Mouse (Mus musculus): ENCODE data around the gene Il3. TPM values are rescaled to one million over a fixed set of nuclear protein-coding genes. Genes with fewer than 3 reads are reported as not detected.

Gene Il3
- polyA plus RNA-seq (2012; rRNA removed) = not detected in 2 replicates

DNA sequence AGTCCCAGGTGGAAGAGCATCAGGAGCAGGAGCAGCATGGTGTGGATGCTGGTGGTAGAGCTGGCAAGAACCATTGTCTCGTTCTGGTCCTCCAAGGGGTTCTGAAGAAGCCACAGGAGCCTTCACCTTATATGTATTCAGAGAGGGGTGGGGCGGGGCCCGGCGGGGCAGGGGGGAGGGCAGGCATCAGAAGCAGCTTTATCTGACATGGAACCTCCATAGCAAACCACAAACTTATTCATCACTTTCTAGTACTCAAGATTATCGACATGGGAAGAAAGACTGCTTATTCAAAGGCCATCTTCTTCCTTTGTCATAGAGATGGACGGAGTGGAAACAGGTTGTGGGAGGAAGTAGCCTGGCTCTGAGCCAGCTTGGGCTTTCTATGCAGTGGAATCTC lies at the start of gene Il3:
Il3 (minus strand) TSS at position 101 of the 400 bp plus-strand sequence.
- Histone ChIP-seq H3K27me3 (ENCODE audit: control insufficient read depth, insufficient read depth, low read length) (no peaks in the 10 kb centered on the region), H3K4me1 (ENCODE audit: control insufficient read depth, insufficient read depth, low read length) (no peaks in the 10 kb centered on the region), H3K27ac (ENCODE audit: insufficient read depth, low read length) (no peak within 1 kb of the TSS), H3K4me3 (replicated peaks; ENCODE audit: insufficient read depth, low read depth, low read length) (no peak within 1 kb of the TSS)
- no peak for TF ChIP-seq CTCF (IDR thresholded peaks at IDR 0.05; ENCODE audit: borderline replicate concordance, insufficient read depth, low read depth, low read length)
- no peak for TF ChIP-seq POLR2A (IDR thresholded peaks at IDR 0.05; ENCODE audit: borderline replicate concordance, insufficient read depth, low read length)
- 85% methylated on average over 6 of the region's 6 CpGs for WGBS
- DNase-seq = no peak

DNA sequence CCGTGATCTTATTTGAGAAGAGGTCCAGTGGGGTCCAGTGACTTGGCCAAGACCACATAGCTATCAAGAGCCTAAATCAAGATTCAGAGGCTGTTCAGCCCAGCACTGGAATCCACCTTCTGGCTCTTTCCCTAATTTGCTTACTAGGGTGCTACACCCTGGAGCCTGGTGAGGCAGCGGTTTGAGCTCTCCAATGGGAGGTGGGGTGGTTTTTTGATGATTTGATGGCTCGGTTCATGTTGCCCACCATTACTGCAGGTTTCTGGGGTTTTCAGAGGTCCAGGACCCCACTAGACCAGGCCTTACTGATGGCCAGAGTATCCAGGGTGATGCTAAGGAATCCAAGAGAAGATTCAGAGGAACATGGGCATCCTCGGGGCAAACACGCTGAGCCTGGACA lies 48.3 kb upstream of the Il3 start:
- Histone ChIP-seq H3K4me3 (replicated peaks; ENCODE audit: insufficient read depth, low read depth, low read length) (no peak overlapping the region), H3K4me1 (ENCODE audit: control insufficient read depth, insufficient read depth, low read length) (peaks cover 66% of the 10 kb centered on the region), H3K27ac (ENCODE audit: insufficient read depth, low read length) (no peak overlapping the region), H3K27me3 (ENCODE audit: control insufficient read depth, insufficient read depth, low read length) (no peaks in the 10 kb centered on the region)
- DNase-seq = peak in 1 of 2 experiments; percentile 8
- no peak for TF ChIP-seq CTCF (IDR thresholded peaks at IDR 0.05; ENCODE audit: borderline replicate concordance, insufficient read depth, low read depth, low read length)
- TF ChIP-seq POLR2A (IDR thresholded peaks at IDR 0.05; ENCODE audit: borderline replicate concordance, insufficient read depth, low read length) = no peak
- 82% methylated on average over 5 of the region's 5 CpGs for WGBS

DNA sequence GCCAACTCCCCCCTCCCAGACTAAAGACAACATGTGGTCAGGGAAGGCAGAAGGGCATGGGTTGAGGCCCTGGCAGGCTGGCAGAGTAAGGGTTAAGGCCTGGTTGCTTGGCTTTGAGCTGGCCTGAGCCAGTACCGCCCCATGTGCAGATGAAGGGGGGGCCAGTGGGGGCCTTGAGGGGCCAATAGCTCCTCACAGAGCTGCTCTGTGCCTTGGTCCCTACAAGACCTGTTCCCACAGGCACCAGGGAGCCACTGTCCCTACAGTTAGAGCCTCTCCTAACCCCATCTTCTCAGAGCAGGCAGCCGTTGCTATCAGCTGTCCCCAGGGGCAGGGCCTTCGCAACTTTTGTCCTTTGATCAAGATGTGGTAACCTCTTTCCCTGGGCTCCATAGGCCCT lies 47.7 kb upstream of the Il3 start:
- peak overlapping the region; percentile 24; the same call in 1 of the 2 replicates for H3K27ac ChIP-seq (ENCODE audit: insufficient read depth, low read length)
- peak; percentile 27 to 41 for DNase-seq
- TF ChIP-seq POLR2A (IDR thresholded peaks at IDR 0.05; ENCODE audit: borderline replicate concordance, insufficient read depth, low read length) (no peak), CTCF (IDR thresholded peaks at IDR 0.05; ENCODE audit: borderline replicate concordance, insufficient read depth, low read depth, low read length) (no peak)
- WGBS = 44% methylated on average over 3 of the region's 3 CpGs
- H3K4me1 ChIP-seq (ENCODE audit: control insufficient read depth, insufficient read depth, low read length) = peaks cover 66% of the 10 kb centered on the region
- no peaks in the 10 kb centered on the region for H3K27me3 ChIP-seq (ENCODE audit: control insufficient read depth, insufficient read depth, low read length)
- H3K4me3 ChIP-seq (replicated peaks; ENCODE audit: insufficient read depth, low read depth, low read length) = no peak overlapping the region

DNA sequence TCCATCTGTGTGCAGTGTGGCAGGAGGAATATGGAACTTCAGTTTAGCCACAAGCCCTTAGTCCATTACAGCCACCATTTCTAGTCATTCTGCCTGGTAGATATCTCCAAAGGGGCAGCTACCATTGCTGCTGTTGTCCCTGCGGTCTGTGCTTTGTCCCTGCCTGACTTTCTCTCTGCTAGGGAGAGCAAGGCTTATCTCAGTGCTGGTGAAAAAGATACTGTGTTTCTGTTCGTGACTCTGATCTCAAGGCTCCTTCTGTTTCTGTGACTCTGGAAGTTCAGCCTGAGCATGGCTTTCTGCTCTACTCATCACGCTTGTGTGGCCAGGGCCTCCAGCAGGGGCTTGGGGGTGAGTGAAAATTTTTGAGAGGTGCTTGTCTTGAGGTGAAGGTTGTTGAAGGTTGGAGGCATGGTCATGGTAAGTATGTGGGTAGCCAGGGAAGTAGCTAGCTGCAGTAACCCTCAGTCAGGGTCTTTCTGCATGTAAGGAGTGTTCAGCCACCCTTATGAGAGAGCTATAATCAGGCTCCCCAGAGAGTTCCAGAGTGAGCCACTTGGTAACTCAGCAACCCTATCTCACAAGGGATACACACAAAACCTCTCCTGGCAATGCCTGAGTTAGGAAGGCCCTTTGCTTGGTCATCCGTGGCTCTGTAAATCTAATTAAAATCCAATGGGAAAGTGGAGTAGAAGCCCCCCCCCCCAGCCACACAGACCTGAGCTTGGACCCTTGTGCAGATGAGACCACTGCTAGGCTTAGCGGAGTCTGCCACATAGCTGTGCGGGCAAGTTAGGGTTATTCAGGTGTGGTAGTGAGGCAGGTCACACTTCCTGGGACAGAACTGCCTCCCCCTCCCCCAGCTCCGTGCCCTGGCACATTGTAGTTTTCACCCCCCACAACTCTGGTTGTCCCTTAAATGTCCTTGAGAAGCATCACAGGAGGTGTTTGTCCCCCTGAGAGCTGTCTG lies 46.6 kb upstream of the Il3 start:
- peak in 1 of 2 experiments; percentile 11 for DNase-seq
- WGBS = 73% methylated on average over 7 of the region's 7 CpGs
- H3K4me1 ChIP-seq (ENCODE audit: control insufficient read depth, insufficient read depth, low read length) = peaks cover 61% of the 10 kb centered on the region
- no peak overlapping the region for H3K4me3 ChIP-seq (replicated peaks; ENCODE audit: insufficient read depth, low read depth, low read length)
- 0 out of 2 replicates have a peak overlapping the region, but pooled peaks have one; percentile 20 for H3K27ac ChIP-seq (ENCODE audit: insufficient read depth, low read length)
- TF ChIP-seq CTCF (IDR thresholded peaks at IDR 0.05; ENCODE audit: borderline replicate concordance, insufficient read depth, low read depth, low read length) (no peak), POLR2A (IDR thresholded peaks at IDR 0.05; ENCODE audit: borderline replicate concordance, insufficient read depth, low read length) (no peak)
- no peaks in the 10 kb centered on the region for H3K27me3 ChIP-seq (ENCODE audit: control insufficient read depth, insufficient read depth, low read length)

DNA sequence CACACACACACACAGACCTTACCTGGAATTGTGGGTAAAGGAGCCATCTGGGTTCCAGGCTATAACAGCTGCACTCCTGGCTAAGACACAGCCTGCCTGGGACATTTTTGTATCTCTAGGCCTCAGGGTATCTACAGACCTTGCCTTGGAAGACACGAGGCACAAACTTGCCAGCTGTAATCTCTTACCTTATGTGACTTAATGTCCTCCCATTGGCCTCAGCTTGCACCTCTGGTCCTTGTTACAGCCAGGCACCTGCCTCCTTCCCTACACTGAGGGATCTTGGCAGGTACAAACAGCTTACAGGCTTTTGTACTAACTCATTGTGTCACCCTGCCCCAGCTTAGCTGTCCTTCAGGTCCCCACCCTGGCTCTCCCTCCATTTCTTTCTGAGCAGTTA lies 45.5 kb upstream of the Il3 start:
- H3K27ac ChIP-seq (ENCODE audit: insufficient read depth, low read length) = peak overlapping the region; percentile 20; the same call in 1 of the 2 replicates
- 19% methylated on average over 1 of the region's 1 CpGs for WGBS
- H3K4me1 ChIP-seq (ENCODE audit: control insufficient read depth, insufficient read depth, low read length) = peaks cover 65% of the 10 kb centered on the region
- H3K27me3 ChIP-seq (ENCODE audit: control insufficient read depth, insufficient read depth, low read length) = no peaks in the 10 kb centered on the region
- DNase-seq = peak in 1 of 2 experiments; percentile 15
- no peak overlapping the region for H3K4me3 ChIP-seq (replicated peaks; ENCODE audit: insufficient read depth, low read depth, low read length)
- TF ChIP-seq CTCF (IDR thresholded peaks at IDR 0.05; ENCODE audit: borderline replicate concordance, insufficient read depth, low read depth, low read length) = no peak
- no peak for TF ChIP-seq POLR2A (IDR thresholded peaks at IDR 0.05; ENCODE audit: borderline replicate concordance, insufficient read depth, low read length)

DNA sequence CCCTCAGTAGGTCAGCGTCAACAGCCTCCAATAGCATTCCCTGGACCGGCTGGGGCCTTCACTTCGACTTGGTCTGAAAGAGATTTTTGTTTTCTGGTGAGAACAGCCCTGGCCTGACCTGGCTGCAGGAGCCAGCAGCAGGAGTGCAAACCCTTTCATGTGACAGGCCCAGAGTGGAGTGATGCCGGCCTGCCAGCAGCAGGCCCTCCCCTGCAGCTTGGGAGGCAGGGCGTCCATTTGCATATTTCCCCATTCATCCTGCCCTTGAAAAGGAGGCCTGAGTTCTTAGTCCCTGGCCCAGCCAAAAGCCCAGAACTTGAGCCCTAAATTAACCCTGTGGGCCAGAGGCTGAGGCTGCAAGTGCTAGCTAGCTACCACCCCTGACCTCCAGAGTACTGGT lies 44.9 kb upstream of the Il3 start:
- peak overlapping the region; percentile 28 for H3K27ac ChIP-seq (ENCODE audit: insufficient read depth, low read length)
- H3K4me1 ChIP-seq (ENCODE audit: control insufficient read depth, insufficient read depth, low read length) = peaks cover 61% of the 10 kb centered on the region
- H3K27me3 ChIP-seq (ENCODE audit: control insufficient read depth, insufficient read depth, low read length) = no peaks in the 10 kb centered on the region
- H3K4me3 ChIP-seq (replicated peaks; ENCODE audit: insufficient read depth, low read depth, low read length) = no peak overlapping the region
- DNase-seq = peak; percentile 57 to 65
- WGBS = 13% methylated on average over 5 of the region's 5 CpGs
- TF ChIP-seq CTCF (IDR thresholded peaks at IDR 0.05; ENCODE audit: borderline replicate concordance, insufficient read depth, low read depth, low read length) = no peak
- no peak for TF ChIP-seq POLR2A (IDR thresholded peaks at IDR 0.05; ENCODE audit: borderline replicate concordance, insufficient read depth, low read length)

DNA sequence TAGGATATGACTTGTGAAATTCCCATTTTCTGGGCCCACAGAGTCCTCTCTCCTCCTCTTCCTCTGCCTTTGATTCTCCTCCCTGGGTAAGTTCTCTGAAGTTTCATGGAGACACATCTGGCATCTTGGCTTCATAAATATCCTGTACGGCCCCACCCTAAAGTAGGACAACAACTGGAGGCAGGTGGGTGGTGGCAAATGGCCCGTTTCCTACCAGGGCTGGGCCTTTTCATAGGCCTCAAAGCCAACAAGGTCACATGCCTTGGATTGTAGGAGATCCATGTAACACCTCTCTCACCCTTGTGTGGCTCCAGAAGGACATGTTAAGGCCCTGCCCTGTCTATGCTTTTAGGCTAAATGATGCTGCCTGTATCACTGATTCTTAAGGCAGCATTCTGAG lies 43.5 kb upstream of the Il3 start:
- DNase-seq = peak in 1 of 2 experiments; percentile 9
- Histone ChIP-seq H3K4me1 (ENCODE audit: control insufficient read depth, insufficient read depth, low read length) (peaks cover 55% of the 10 kb centered on the region), H3K27ac (ENCODE audit: insufficient read depth, low read length) (no peak overlapping the region), H3K4me3 (replicated peaks; ENCODE audit: insufficient read depth, low read depth, low read length) (no peak overlapping the region), H3K27me3 (ENCODE audit: control insufficient read depth, insufficient read depth, low read length) (no peaks in the 10 kb centered on the region)
- WGBS = 65% methylated on average over 2 of the region's 2 CpGs
- TF ChIP-seq POLR2A (IDR thresholded peaks at IDR 0.05; ENCODE audit: borderline replicate concordance, insufficient read depth, low read length) (no peak), CTCF (IDR thresholded peaks at IDR 0.05; ENCODE audit: borderline replicate concordance, insufficient read depth, low read depth, low read length) (no peak)

Data from cerebellum, adult 2 months (tissue).